Mouse (Mus musculus): ENCODE results near the gene Slc24a4.

Gene Slc24a4

DNA sequence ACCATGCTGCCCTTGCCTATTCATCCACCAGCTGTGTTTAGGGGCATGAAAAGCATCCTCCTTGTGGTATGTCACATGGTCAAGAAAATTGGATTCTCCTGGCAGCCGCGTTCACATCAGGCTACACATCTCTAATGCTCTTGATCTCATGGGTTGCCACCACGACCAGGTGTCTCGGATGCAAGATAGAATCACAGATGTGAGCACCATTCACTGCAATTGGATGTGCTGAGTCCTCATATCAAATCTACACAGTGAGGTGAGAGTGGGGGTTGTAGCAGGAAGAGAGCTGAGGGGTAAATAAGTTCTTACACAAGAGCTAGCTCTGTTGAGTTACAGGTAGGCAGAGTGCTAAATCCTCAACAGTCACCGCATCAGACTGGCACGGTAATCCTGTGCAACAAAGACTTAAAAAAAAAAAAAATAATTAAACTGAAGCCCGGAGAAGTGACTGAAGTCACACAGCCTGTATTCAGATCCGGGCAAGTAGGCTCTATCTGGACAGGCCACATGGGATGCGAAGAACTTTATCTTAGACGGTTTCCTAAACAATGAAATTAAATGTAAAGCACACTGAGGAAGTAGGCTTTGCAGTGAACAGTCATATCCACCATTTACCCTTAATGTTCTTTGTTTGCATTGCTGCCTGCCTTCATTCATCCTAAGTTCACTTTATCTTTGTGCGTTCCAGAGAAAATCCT, 180.7 kb downstream of the Slc24a4 start:
- DNase-seq (ENCODE audit: low spot score): no peak

GRCm38 (mm10) chr12:102309800-102310195, 181.3 kb downstream of the Slc24a4 start:
- no peak for DNase-seq (ENCODE audit: low spot score)

DNA sequence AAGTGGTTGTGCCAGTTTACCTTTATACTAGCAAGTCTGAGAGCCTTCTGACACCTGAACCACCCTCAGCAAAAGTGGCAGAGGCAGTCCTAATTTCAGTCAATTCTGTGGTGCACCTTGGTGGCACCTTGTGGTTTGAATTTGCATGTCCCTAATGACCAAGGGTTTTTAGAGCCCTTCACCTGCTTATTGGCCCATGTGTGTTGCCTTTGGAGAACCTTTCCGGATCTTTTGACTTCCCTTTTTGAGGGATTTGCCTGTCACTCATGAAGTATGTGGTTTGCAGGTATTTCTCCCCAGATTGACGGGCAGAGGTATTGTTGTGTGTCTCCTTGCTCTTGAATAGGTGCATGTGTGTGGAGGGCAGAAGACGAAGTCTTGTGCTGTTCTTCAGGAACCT, 181.7 kb downstream of the Slc24a4 start:
- no peak for DNase-seq (ENCODE audit: low spot score)

DNA sequence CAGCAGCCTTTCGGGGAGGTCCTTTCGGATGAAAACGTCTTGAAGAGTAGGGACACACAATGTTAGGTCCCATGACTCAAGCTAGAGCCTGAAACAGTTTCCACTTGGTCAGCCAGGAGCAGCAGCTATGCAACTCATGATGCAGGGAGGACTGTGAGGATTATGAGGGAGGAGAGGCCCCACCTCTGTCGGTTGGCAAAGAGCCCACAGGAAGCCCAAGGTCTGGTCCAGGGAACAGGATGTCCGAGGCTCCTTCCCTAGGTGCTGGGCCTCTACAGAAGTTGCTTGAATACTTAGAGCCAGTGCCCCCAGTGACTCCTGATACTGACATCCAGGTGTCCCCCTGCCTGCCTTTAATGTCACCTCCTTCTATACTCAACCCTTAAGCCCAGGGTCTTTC, 182.9 kb downstream of the Slc24a4 start:
- no peak for DNase-seq (ENCODE audit: low spot score)

All from yolk sac, embryonic 10.5 days (tissue).